Mouse (Mus musculus): ENCODE results near the gene Nit2. TPM values are rescaled to one million over a fixed set of nuclear protein-coding genes. Genes with fewer than 3 reads are reported as not detected.

Gene Nit2
- total and polyA plus RNA-seq, 3 experiments: 33.6 to 38.9 TPM; not detected in 1

GRCm38 (mm10) chr16:57162841-57163240, 4.3 kb downstream of the Nit2 start:
- H3K79me2 ChIP-seq (ENCODE audit: control insufficient read depth, insufficient read depth, low read length, poor library complexity): no peaks in the 10 kb centered on the region; the same call in 1 of the 2 replicates
- H3K27ac ChIP-seq (ENCODE audit: control insufficient read depth, low read depth, low read length): no peak overlapping the region
- H3K36me3 ChIP-seq (ENCODE audit: control insufficient read depth in 1 of 2, insufficient read depth in 2 of 2, low read length in 2 of 2): peaks cover 2 to 10% of the 10 kb centered on the region in 2 experiments
- no peaks in the 10 kb centered on the region for H3K27me3 ChIP-seq (ENCODE audit: control insufficient read depth in 1 of 2, insufficient read depth in 2 of 2, low read length in 2 of 2)
- no peak for DNase-seq (ENCODE audit: low read depth, low spot score)
- H3K9ac ChIP-seq (ENCODE audit: control insufficient read depth, low read depth, low read length, poor library complexity, severe bottlenecking): no peak overlapping the region
- H3K4me1 ChIP-seq (ENCODE audit: control insufficient read depth in 1 of 2, insufficient read depth in 2 of 2, low read length in 2 of 2): peaks cover 5 to 7% of the 10 kb centered on the region in 2 experiments; a peak in 3 of 4 replicates
- H3K4me3 ChIP-seq (ENCODE audit: control insufficient read depth in 1 of 2, insufficient read depth in 1 of 2, low read depth in 2 of 2, low read length in 2 of 2): no peak overlapping the region
- H3K9me3 ChIP-seq (replicated peaks; ENCODE audit: insufficient read depth, low read length): no peaks in the 10 kb centered on the region
- TF ChIP-seq MYC (IDR thresholded peaks at IDR 0.05; ENCODE audit: low read depth, low read length) (no peak), NELFE (IDR thresholded peaks at IDR 0.05; ENCODE audit: low read depth, low read length) (no peak), POLR2AphosphoS5 (IDR thresholded peaks at IDR 0.05; ENCODE audit: borderline replicate concordance, low read depth, low read length) (no peak), GATA1 (IDR thresholded peaks at IDR 0.05; ENCODE audit: low read depth, low read length) (no peak), RAD21 (IDR thresholded peaks at IDR 0.05; ENCODE audit: low read depth, low read length) (no peak), ZKSCAN1 (IDR thresholded peaks at IDR 0.05; ENCODE audit: low read depth, low read length) (no peak), USF2 (IDR thresholded peaks at IDR 0.05; ENCODE audit: borderline replicate concordance in 1 of 2, insufficient read depth in 1 of 2, low read depth in 1 of 2, low read length in 2 of 2) (no peak), SIN3A (IDR thresholded peaks at IDR 0.05; ENCODE audit: low read length) (no peak), USF1 (IDR thresholded peaks at IDR 0.05; ENCODE audit: low read depth, low read length) (no peak), MXI1 (IDR thresholded peaks at IDR 0.05; ENCODE audit: low read depth, low read length) (no peak), POLR2A (IDR thresholded peaks at IDR 0.05; ENCODE audit: control insufficient read depth in 1 of 2, insufficient read depth in 1 of 2, low read depth in 1 of 2, low read length in 2 of 2, poor library complexity in 1 of 2) (no peak), TAL1 (IDR thresholded peaks at IDR 0.05; ENCODE audit: low read length) (no peak), CTCF (IDR thresholded peaks at IDR 0.05 in 2 of 3, conservative IDR thresholded peaks at IDR 0.05 in 1 of 3; ENCODE audit: control insufficient read depth in 1 of 3, insufficient read depth in 1 of 3, low read depth in 2 of 3, low read length in 3 of 3, poor library complexity in 1 of 3, severe bottlenecking in 1 of 3) (no peak)

- TF ChIP-seq TBP (IDR thresholded peaks at IDR 0.05; ENCODE audit: low read depth, low read length) (no peak), MAX (IDR thresholded peaks at IDR 0.05; ENCODE audit: low read length) (no peak), GATA1 (IDR thresholded peaks at IDR 0.05; ENCODE audit: low read depth, low read length) (no peak), ETS1 (IDR thresholded peaks at IDR 0.05; ENCODE audit: low read depth, low read length) (no peak), EP300 (IDR thresholded peaks at IDR 0.05; ENCODE audit: low read depth in 1 of 2, low read length in 2 of 2) (no peak), MEF2A (IDR thresholded peaks at IDR 0.05; ENCODE audit: extremely low read depth, insufficient replicate concordance, low read depth, low read length, poor library complexity, severe bottlenecking) (no peak), GABPA (IDR thresholded peaks at IDR 0.05; ENCODE audit: low read depth, low read length) (no peak), MXI1 (IDR thresholded peaks at IDR 0.05; ENCODE audit: low read depth, low read length) (no peak), MAFK (IDR thresholded peaks at IDR 0.05; ENCODE audit: borderline replicate concordance, low read depth, low read length) (no peak), RAD21 (IDR thresholded peaks at IDR 0.05; ENCODE audit: low read depth, low read length) (no peak), TAL1 (IDR thresholded peaks at IDR 0.05; ENCODE audit: low read length) (no peak), JUND (IDR thresholded peaks at IDR 0.05; ENCODE audit: low read depth, low read length) (no peak), NELFE (IDR thresholded peaks at IDR 0.05; ENCODE audit: low read depth, low read length) (no peak)
- no peak for DNase-seq (ENCODE audit: low read depth, low spot score)
- Histone ChIP-seq H3K4me1 (ENCODE audit: control insufficient read depth in 1 of 2, insufficient read depth in 2 of 2, low read length in 2 of 2) (peaks cover 0 to 2% of the 10 kb centered on the region in 2 experiments; a peak in 1 of 4 replicates), H3K27me3 (ENCODE audit: control insufficient read depth in 1 of 2, insufficient read depth in 2 of 2, low read length in 2 of 2) (no peaks in the 10 kb centered on the region), H3K27ac (ENCODE audit: control insufficient read depth, low read depth, low read length) (no peak overlapping the region), H3K79me2 (ENCODE audit: control insufficient read depth, insufficient read depth, low read length, poor library complexity) (no peaks in the 10 kb centered on the region), H3K9ac (ENCODE audit: control insufficient read depth, low read depth, low read length, poor library complexity, severe bottlenecking) (no peak overlapping the region), H3K9me3 (replicated peaks; ENCODE audit: insufficient read depth, low read length) (no peaks in the 10 kb centered on the region), H3K4me3 (ENCODE audit: control insufficient read depth in 1 of 2, insufficient read depth in 1 of 2, low read depth in 2 of 2, low read length in 2 of 2) (no peak overlapping the region), H3K36me3 (ENCODE audit: control insufficient read depth in 1 of 2, insufficient read depth in 2 of 2, low read length in 2 of 2) (peaks cover 3 to 8% of the 10 kb centered on the region in 2 experiments)
Measured at GRCm38 (mm10) chr16:57159835-57160234, 7.3 kb downstream of the Nit2 start.
